Mouse (Mus musculus): Measurements from ENCODE around the gene Bid.

GRCm38 (mm10) chr6:120952475-120952874 lies 35.8 kb upstream of the Bid start:
- TF ChIP-seq CTCF (IDR thresholded peaks at IDR 0.05; ENCODE audit: extremely low read depth, insufficient read depth, low read length): no peak
- no peak for TF ChIP-seq POLR2A (IDR thresholded peaks at IDR 0.05; ENCODE audit: extremely low read depth, insufficient read depth, low read length)

Measured in cortical plate, adult 2 months (tissue).